Mouse (Mus musculus): ENCODE results near the gene Mkln1.

- TF ChIP-seq CTCF (IDR thresholded peaks at IDR 0.05; ENCODE audit: borderline replicate concordance, control insufficient read depth, extremely low read depth, insufficient read depth, low read length, poor library complexity) (no peak), POLR2A (IDR thresholded peaks at IDR 0.05; ENCODE audit: control insufficient read depth, extremely low read depth, insufficient read depth, low read length, poor library complexity) (no peak)
Measured at GRCm38 (mm10) chr6:31397775-31398430, 632 bp upstream of the Mkln1 start.

Measured in thymus, adult 2 months (tissue).